Mouse (Mus musculus): ENCODE measurements around the gene Lca5.

The Lca5 gene

GRCm38 (mm10) chr9:83391996-83392395 lies 48.9 kb downstream of the Lca5 start:
- no peak for DNase-seq (ENCODE audit: low read depth, low spot score)

- DNase-seq (ENCODE audit: low read depth, low spot score), result no peak
Measured at GRCm38 (mm10) chr9:83389570-83389969, 51.4 kb downstream of the Lca5 start.

- no peak for DNase-seq (ENCODE audit: low read depth, low spot score)
Measured at GRCm38 (mm10) chr9:83386264-83386855, 54.6 kb downstream of the Lca5 start.

DNA sequence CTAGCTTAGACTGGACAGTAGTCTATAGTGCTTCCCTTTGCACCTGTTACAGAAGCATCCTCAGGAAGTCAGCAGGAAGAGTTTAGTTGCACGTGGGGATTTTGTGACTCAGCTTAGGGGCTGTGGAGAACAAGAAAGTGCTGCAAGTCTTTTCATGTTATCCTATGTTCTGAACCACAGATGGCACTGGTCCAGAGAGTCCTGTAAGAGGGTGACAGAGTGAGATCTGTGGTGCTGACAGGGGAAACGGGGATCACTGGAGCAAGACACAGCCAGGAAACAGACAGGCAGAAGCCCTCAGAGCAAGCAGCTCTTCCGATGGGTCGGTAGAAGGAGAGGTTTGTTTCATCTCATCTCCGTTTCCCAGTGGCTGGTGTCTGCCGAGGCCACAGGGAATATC lies 55.6 kb downstream of the Lca5 start:
- no peak for DNase-seq (ENCODE audit: low read depth, low spot score)

DNA sequence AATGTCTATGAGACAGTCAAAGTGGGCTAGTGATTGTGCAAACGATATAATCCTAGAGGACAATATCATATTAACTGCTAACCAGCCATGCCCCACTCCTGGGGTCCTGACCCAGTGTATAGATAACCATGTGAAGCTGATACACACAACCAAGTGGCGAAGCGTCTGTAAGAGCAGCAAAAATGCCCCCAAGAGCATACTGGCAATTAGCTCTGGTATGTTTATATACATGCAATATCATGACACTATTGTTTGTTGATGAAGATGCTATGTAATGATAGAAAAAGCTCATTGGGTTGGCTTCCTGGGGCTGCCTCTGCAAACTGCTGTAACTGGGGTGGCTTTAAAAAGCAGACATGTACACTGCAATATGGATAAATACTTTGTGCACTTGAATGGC lies 57.7 kb downstream of the Lca5 start:
- DNase-seq (ENCODE audit: low read depth, low spot score), result no peak

- no peak for DNase-seq (ENCODE audit: low read depth, low spot score)
Measured at GRCm38 (mm10) chr9:83382775-83383174, 58.2 kb downstream of the Lca5 start.

- no peak for DNase-seq (ENCODE audit: low read depth, low spot score)
Measured at GRCm38 (mm10) chr9:83381317-83381716, 59.6 kb downstream of the Lca5 start.

DNA sequence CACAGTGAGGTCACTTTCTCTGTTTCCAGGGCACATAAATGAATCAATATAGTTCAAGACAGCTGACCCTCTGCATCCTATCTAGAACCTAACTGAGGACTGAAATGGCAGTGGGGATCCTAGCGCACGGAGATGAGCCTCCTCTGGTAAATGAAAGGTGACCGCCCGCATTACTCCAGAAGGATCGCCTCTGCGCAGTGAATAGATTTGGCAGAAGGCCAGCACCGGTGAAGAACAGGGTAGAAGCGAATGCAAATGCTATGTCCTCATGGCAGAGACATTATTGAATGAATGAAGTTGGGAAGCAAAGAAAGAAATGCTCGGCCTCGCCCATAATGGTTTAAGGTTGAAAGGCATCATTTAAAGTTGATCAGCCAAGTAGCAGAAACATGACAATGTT lies 61.3 kb downstream of the Lca5 start:
- DNase-seq (ENCODE audit: low read depth, low spot score), result no peak

DNA sequence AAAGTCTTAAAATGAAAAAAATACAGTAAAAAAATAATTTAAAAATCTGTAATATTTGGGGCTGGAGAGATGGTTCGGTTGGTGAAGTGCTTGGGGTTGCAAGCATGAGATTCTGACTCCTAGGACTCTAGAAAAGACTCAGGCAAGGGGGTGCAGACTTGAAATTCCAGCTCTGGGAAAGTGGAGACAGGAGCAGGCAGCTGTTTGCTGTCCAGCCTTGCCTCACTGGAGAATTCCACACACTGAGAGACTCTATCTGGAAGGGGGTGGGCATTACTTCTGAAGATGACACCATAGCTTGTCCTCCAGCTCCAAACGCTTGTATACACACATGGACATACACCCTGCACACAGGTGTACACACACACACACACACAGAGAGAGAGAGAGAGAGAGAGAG lies 63.8 kb downstream of the Lca5 start:
- DNase-seq (ENCODE audit: low read depth, low spot score), result no peak

- no peak for DNase-seq (ENCODE audit: low read depth, low spot score)
Measured at GRCm38 (mm10) chr9:83375522-83376176, 65.3 kb downstream of the Lca5 start.

DNA sequence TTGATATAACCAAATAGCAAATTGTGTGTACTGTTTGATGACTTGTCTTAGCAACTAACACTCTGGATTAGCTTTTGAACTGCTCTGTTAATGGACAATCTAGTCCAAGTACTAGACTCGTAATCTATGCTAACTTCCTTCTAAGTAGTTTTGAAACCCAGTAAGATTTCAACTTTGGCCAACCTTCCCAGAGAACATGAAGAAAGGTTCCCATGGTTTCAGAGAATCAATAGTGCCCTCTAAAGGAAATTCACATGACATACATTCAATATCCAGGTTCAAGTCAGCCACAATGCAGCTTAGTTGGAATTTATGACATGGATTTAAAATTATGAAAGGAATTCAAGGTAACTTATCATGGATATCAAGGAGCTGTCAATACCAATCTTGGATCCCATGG lies 70.0 kb downstream of the Lca5 start:
- no peak for DNase-seq (ENCODE audit: low read depth, low spot score)

GRCm38 (mm10) chr9:83368234-83368633 lies 72.7 kb downstream of the Lca5 start:
- DNase-seq (ENCODE audit: low read depth, low spot score), result no peak

- no peak for DNase-seq (ENCODE audit: low read depth, low spot score)
Measured at GRCm38 (mm10) chr9:83355802-83356201, 85.1 kb downstream of the Lca5 start.

DNA sequence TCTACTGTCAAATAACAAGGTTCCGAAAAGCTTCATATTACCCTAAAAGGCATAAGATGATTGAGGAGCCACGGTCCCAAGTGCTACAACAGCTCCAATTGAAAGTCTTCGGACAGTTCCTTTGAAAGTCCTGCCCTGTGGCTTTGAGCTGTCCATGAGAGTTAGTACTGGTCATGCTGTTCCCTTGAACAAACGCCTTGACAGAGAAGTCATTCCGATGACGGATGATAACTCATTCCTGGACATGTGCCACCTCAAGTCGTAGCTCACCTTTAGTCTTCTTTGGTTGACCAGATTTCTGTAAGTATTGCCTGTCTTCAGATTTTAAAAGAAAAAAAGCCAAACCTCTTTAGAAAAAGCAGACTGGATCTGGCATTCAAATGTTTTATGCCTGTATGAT lies 87.6 kb downstream of the Lca5 start:
- DNase-seq (ENCODE audit: low read depth, low spot score), result no peak

- DNase-seq (ENCODE audit: low read depth, low spot score), result no peak
Measured at GRCm38 (mm10) chr9:83351171-83351570, 89.8 kb downstream of the Lca5 start.

- DNase-seq (ENCODE audit: low read depth, low spot score), result no peak
Measured at GRCm38 (mm10) chr9:83350613-83351012, 90.3 kb downstream of the Lca5 start.

DNA sequence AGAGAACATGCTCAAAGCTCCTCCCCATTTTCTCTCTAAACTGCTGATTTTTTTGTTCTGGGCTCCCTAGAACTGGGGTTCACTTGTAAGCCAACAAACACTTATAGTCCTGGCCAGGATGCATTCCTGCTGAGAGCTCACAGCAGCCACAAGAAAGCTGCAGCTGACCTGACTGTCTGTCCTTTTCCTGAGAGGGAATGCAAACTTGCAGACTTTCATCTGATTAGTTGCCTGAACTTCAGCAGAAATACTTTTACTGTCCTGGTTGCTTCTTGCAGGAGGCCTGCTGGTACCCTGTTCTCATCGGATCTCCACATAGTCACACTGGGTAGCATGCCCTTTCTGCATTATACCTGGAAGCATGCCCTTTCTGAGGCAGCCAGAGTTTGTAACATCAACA lies 91.0 kb downstream of the Lca5 start:
- DNase-seq (ENCODE audit: low read depth, low spot score), result no peak

DNA sequence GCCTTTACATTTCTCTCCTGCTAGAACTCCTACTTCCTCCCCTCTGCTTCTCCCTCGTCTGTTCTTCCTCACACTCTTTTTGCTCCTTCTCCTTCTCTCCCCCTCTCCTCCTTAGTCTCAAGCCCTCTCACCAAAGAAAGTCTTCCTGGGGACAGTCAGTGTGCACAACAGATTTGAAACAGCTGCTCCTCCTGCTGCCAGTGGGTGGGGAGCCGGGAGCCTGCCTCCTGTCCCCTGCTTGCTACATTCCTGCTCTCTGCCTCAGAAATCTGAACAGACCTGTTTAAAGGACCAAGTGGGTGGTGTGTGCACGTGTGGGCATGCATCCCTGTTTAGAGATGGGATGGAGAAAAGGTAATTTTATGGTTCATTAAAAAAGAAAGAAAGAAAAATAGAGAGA lies 91.4 kb downstream of the Lca5 start:
- DNase-seq (ENCODE audit: low read depth, low spot score), result no peak

GRCm38 (mm10) chr9:83347521-83347920 lies 93.4 kb downstream of the Lca5 start:
- DNase-seq (ENCODE audit: low read depth, low spot score), result no peak

DNA sequence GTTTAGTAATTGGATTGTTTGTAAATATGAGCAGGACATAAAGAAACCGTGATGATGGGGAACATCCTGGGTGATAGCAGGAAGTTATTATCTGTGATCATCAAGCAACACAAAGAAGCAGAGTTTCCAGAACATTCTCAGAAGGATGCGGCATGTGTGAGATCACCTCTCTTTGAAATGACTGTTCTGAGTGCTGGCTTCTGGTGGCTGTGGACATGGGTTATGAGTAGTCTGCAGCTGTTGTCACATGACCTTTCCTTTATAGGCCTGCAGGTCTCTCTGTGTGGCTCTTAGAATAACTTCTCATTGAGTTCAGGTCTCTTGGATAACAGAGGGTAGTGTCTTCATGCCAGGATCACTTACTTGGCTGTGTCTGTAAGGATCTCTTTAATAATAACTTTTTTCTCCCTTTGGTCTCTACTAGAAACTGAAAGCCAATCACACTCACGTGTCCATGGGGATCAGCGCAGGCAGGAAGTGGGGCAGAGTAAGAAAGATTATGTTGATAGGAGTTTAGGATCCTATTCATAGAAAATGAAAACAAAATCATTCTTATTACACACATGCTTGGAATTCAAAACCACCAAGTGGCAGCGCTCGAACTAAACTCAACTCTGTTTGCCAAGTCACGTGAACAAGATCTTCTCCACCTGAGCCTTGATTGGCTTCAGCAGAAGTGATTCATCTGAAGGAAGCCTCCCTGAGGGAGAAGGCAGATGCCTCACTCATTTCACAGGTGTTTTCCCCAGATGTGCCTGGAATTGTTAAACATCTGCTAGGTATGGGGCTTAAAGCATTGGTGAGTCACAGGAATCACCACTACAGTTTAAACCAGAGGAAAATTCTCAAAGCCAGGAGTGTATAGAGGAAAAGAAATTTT lies 98.2 kb downstream of the Lca5 start:
- DNase-seq (ENCODE audit: low read depth, low spot score), result no peak
